Mouse (Mus musculus) MEL (cell line): ENCODE results near the gene Arpc1b. TPM values are rescaled to one million over a fixed set of nuclear protein-coding genes. Genes with fewer than 3 reads are reported as not detected.

Experiments
- DNase-seq: peaks from one replicate; pipeline ENCODE4 v3.0.0; 2011; ENCODE audit warnings: low read depth, low spot score
- H3K27ac ChIP-seq: 2 replicates; pipeline ENCODE4 v1.5.1; 2012; ENCODE audit warnings: low read depth, mild to moderate bottlenecking, control low read depth, low read length, moderate library complexity; ENCODE audit not compliant: control insufficient read depth
- H3K27me3 ChIP-seq, 2 experiments: fragments of 150-350 bp in 1 of 2; sonication (generic) in 1 of 2; 2 replicates each; pipeline ENCODE4 v1.6.1; 2012; ENCODE audit warnings: low read length in 2 of 2, mild to moderate bottlenecking in 2 of 2, improper control_type of control experiment in 1 of 2, moderate library complexity in 1 of 2; ENCODE audit not compliant: insufficient read depth in 2 of 2, control insufficient read depth in 1 of 2
- H3K36me3 ChIP-seq, 2 experiments: 2 replicates each; pipeline ENCODE4 v1.6.1; 2012 to 2014; ENCODE audit warnings: low read length in 2 of 2, improper control_type of control experiment in 1 of 2, inconsistent platforms in 1 of 2, mild to moderate bottlenecking in 1 of 2; ENCODE audit not compliant: insufficient read depth in 2 of 2, control insufficient read depth in 1 of 2
- H3K4me1 ChIP-seq, 2 experiments: fragments of 150-350 bp in 1 of 2; sonication (generic) in 1 of 2; 2 replicates each; pipeline ENCODE4 v1.6.1; 2012; ENCODE audit warnings: low read length in 2 of 2, improper control_type of control experiment in 1 of 2, mild to moderate bottlenecking in 1 of 2; ENCODE audit not compliant: insufficient read depth in 2 of 2, control insufficient read depth in 1 of 2
- H3K4me3 ChIP-seq, 2 experiments: fragments of 150-350 bp in 1 of 2; sonication (generic) in 1 of 2; 2 replicates each; pipeline ENCODE4 v1.5.1; 2012; ENCODE audit warnings: low read depth in 2 of 2, low read length in 2 of 2, mild to moderate bottlenecking in 2 of 2, moderate library complexity in 2 of 2, control low read depth in 1 of 2, improper control_type of control experiment in 1 of 2; ENCODE audit not compliant: control insufficient read depth in 1 of 2, insufficient read depth in 1 of 2
- H3K79me2 ChIP-seq: 2 replicates; pipeline ENCODE4 v1.6.1; 2012; ENCODE audit warnings: mild to moderate bottlenecking, low read length, moderate library complexity; ENCODE audit not compliant: control insufficient read depth, poor library complexity, insufficient read depth
- H3K9ac ChIP-seq: 2 replicates; pipeline ENCODE4 v1.6.1; 2012; ENCODE audit warnings: low read depth, mild to moderate bottlenecking, control low read depth, low read length, moderate library complexity; ENCODE audit not compliant: control insufficient read depth, poor library complexity, severe bottlenecking
- H3K9me3 ChIP-seq: fragments of 150-350 bp; sonication (generic); replicated peaks from 2 replicates; pipeline ENCODE4 v1.6.1; 2012; ENCODE audit warnings: mild to moderate bottlenecking, low read length, improper control_type of control experiment, moderate library complexity; ENCODE audit not compliant: insufficient read depth
- BHLHE40 ChIP-seq: IDR thresholded peaks from 2 replicates; pipeline ENCODE4 v1.6.1; 2012; ENCODE audit warnings: low read depth, mild to moderate bottlenecking, inconsistent platforms, low read length, improper control_type of control experiment, borderline replicate concordance
- CHD2 ChIP-seq: IDR thresholded peaks from 2 replicates; pipeline ENCODE4 v1.6.1; 2011; ENCODE audit warnings: low read length, improper control_type of control experiment
- CTCF ChIP-seq, 3 experiments: IDR thresholded peaks in 2 of 3; conservative IDR thresholded peaks in 1 of 3; 2 replicates each; pipeline ENCODE4 v1.5.1; 2011 to 2012; ENCODE audit warnings: low read length in 3 of 3, low read depth in 2 of 3, mild to moderate bottlenecking in 2 of 3, improper control_type of control experiment in 1 of 3, inconsistent platforms in 1 of 3, mixed read lengths in 1 of 3, moderate library complexity in 1 of 3; ENCODE audit not compliant: control insufficient read depth in 1 of 3, insufficient read depth in 1 of 3, poor library complexity in 1 of 3, severe bottlenecking in 1 of 3
- ELF1 ChIP-seq: IDR thresholded peaks from 2 replicates; pipeline ENCODE4 v1.6.1; 2014; ENCODE audit warnings: low read depth, mild to moderate bottlenecking, inconsistent platforms, low read length, improper control_type of control experiment, moderate library complexity
- EP300 ChIP-seq, 2 experiments: IDR thresholded peaks; 2 replicates each; pipeline ENCODE4 v1.6.1; 2011; ENCODE audit warnings: improper control_type of control experiment in 2 of 2, low read length in 2 of 2, low read depth in 1 of 2, mild to moderate bottlenecking in 1 of 2
- ETS1 ChIP-seq: IDR thresholded peaks from 2 replicates; pipeline ENCODE4 v1.6.1; 2012; ENCODE audit warnings: low read depth, mild to moderate bottlenecking, inconsistent platforms, low read length, improper control_type of control experiment, moderate library complexity
- HCFC1 ChIP-seq: IDR thresholded peaks from 2 replicates; pipeline ENCODE4 v1.6.1; 2012; ENCODE audit warnings: low read depth, mild to moderate bottlenecking, inconsistent platforms, low read length, improper control_type of control experiment, moderate library complexity
- JUND ChIP-seq: IDR thresholded peaks from 2 replicates; pipeline ENCODE4 v1.6.1; 2011; ENCODE audit warnings: low read depth, mild to moderate bottlenecking, improper control_type of control experiment, low read length
- KAT2A ChIP-seq: conservative IDR thresholded peaks from 2 replicates; pipeline ENCODE4 v1.6.1; 2012; ENCODE audit warnings: low read depth, low read length, improper control_type of control experiment, inconsistent platforms
- MAFK ChIP-seq: IDR thresholded peaks from 2 replicates; pipeline ENCODE4 v1.6.1; 2011; ENCODE audit warnings: low read depth, mild to moderate bottlenecking, low read length, improper control_type of control experiment, borderline replicate concordance
- MAX ChIP-seq: IDR thresholded peaks from 2 replicates; pipeline ENCODE4 v1.6.1; 2011; ENCODE audit warnings: low read length, improper control_type of control experiment
- MAZ ChIP-seq: IDR thresholded peaks from 2 replicates; pipeline ENCODE4 v1.6.1; 2012; ENCODE audit warnings: low read depth, mild to moderate bottlenecking, inconsistent platforms, low read length, improper control_type of control experiment
- MEF2A ChIP-seq: IDR thresholded peaks from 2 replicates; pipeline ENCODE4 v1.6.1; 2014; ENCODE audit warnings: low read depth, mild to moderate bottlenecking, inconsistent platforms, low read length, improper control_type of control experiment; ENCODE audit not compliant: poor library complexity, insufficient replicate concordance, severe bottlenecking; ENCODE audit errors: extremely low read depth
- MXI1 ChIP-seq: IDR thresholded peaks from 2 replicates; pipeline ENCODE4 v1.6.1; 2011; ENCODE audit warnings: mild to moderate bottlenecking, low read depth, low read length, improper control_type of control experiment
- MYB ChIP-seq: IDR thresholded peaks from 2 replicates; pipeline ENCODE4 v1.6.1; 2011; ENCODE audit warnings: mild to moderate bottlenecking, low read depth, low read length, improper control_type of control experiment
- NELFE ChIP-seq: IDR thresholded peaks from 2 replicates; pipeline ENCODE4 v1.6.1; 2011; ENCODE audit warnings: low read depth, low read length, improper control_type of control experiment
- NRF1 ChIP-seq: IDR thresholded peaks from 2 replicates; pipeline ENCODE4 v1.6.1; 2014; ENCODE audit warnings: low read depth, mild to moderate bottlenecking, inconsistent platforms, low read length, improper control_type of control experiment, moderate library complexity; ENCODE audit not compliant: poor library complexity, insufficient read depth, severe bottlenecking
- POLR2A ChIP-seq, 2 experiments: IDR thresholded peaks; 2 replicates each; pipeline ENCODE4 v1.6.1; 2011 to 2012; ENCODE audit warnings: low read length in 2 of 2, mild to moderate bottlenecking in 2 of 2, control low read depth in 1 of 2, improper control_type of control experiment in 1 of 2, low read depth in 1 of 2, moderate library complexity in 1 of 2; ENCODE audit not compliant: control insufficient read depth in 1 of 2, insufficient read depth in 1 of 2, poor library complexity in 1 of 2
- POLR2AphosphoS2 ChIP-seq: IDR thresholded peaks from 2 replicates; pipeline ENCODE4 v1.6.1; 2011; ENCODE audit warnings: low read length, improper control_type of control experiment
- POLR2AphosphoS5 ChIP-seq: IDR thresholded peaks from 2 replicates; pipeline ENCODE4 v1.6.1; 2012; ENCODE audit warnings: low read depth, borderline replicate concordance, mild to moderate bottlenecking, inconsistent platforms, low read length, moderate library complexity, mixed read lengths
- RAD21 ChIP-seq: IDR thresholded peaks from 2 replicates; pipeline ENCODE4 v1.6.1; 2011; ENCODE audit warnings: mild to moderate bottlenecking, low read depth, low read length, improper control_type of control experiment
- SIN3A ChIP-seq: IDR thresholded peaks from 2 replicates; pipeline ENCODE4 v1.6.1; 2012; ENCODE audit warnings: low read length, improper control_type of control experiment, inconsistent platforms
- SMC3 ChIP-seq: IDR thresholded peaks from 2 replicates; pipeline ENCODE4 v1.6.1; 2011; ENCODE audit warnings: low read depth, low read length, improper control_type of control experiment
- TAL1 ChIP-seq: IDR thresholded peaks from 2 replicates; pipeline ENCODE4 v1.6.1; 2012; ENCODE audit warnings: mild to moderate bottlenecking, inconsistent platforms, low read length, moderate library complexity, mixed read lengths
- TBP ChIP-seq: IDR thresholded peaks from 2 replicates; pipeline ENCODE4 v1.8.0; 2011; ENCODE audit warnings: low read depth, low read length, improper control_type of control experiment
- TCF12 ChIP-seq: IDR thresholded peaks from 2 replicates; pipeline ENCODE4 v1.6.1; 2014; ENCODE audit warnings: low read depth, mild to moderate bottlenecking, inconsistent platforms, low read length, improper control_type of control experiment, moderate library complexity
- UBTF ChIP-seq: IDR thresholded peaks from 2 replicates; pipeline ENCODE4 v1.6.1; 2012; ENCODE audit warnings: low read depth, mild to moderate bottlenecking, inconsistent platforms, low read length, improper control_type of control experiment, moderate library complexity, borderline replicate concordance; ENCODE audit not compliant: insufficient read depth
- USF1 ChIP-seq: IDR thresholded peaks from 2 replicates; pipeline ENCODE4 v1.6.1; 2014; ENCODE audit warnings: low read depth, mild to moderate bottlenecking, inconsistent platforms, low read length, improper control_type of control experiment, moderate library complexity
- USF2 ChIP-seq, 2 experiments: IDR thresholded peaks; 2 replicates each; pipeline ENCODE4 v1.6.1; 2011 to 2012; ENCODE audit warnings: improper control_type of control experiment in 2 of 2, low read length in 2 of 2, borderline replicate concordance in 1 of 2, inconsistent platforms in 1 of 2, low read depth in 1 of 2, mild to moderate bottlenecking in 1 of 2; ENCODE audit not compliant: insufficient read depth in 1 of 2
- ZC3H11A ChIP-seq: IDR thresholded peaks from 2 replicates; pipeline ENCODE4 v1.6.1; 2012; ENCODE audit warnings: low read depth, mild to moderate bottlenecking, inconsistent platforms, low read length, improper control_type of control experiment
- ZKSCAN1 ChIP-seq: IDR thresholded peaks from 2 replicates; pipeline ENCODE4 v1.6.1; 2012; ENCODE audit warnings: low read depth, mild to moderate bottlenecking, inconsistent platforms, low read length, improper control_type of control experiment, moderate library complexity
- ZMIZ1 ChIP-seq: IDR thresholded peaks from 2 replicates; pipeline ENCODE4 v1.6.1; 2012; ENCODE audit warnings: low read depth, mild to moderate bottlenecking, inconsistent platforms, low read length, improper control_type of control experiment, moderate library complexity
- polyA plus RNA-seq, 2 experiments: library from polyadenylated mRNA; stranded (reverse) in 1 of 2; unstranded in 1 of 2; fragments of >175 nt in 1 of 2; fragments of >200 nt in 1 of 2; gene quantifications; 2 replicates each; pipeline versions ENCODE4 v1.2.1 to v1.2.4; 2012; ENCODE audit warnings: low replicate concordance in 2 of 2, low read depth in 1 of 2; ENCODE audit not compliant: insufficient read length in 2 of 2, insufficient read depth in 1 of 2, missing spikeins in 1 of 2
- total RNA-seq: library from RNA; depleted of rRNA; stranded (reverse); fragments of 300-350 nt; gene quantifications from 2 replicates; pipeline ENCODE4 v1.2.3, GENCODE M21; 2012

Gene Arpc1b
- total and polyA plus RNA-seq, 3 experiments, result 143 to 708 (median 432) TPM

DNA sequence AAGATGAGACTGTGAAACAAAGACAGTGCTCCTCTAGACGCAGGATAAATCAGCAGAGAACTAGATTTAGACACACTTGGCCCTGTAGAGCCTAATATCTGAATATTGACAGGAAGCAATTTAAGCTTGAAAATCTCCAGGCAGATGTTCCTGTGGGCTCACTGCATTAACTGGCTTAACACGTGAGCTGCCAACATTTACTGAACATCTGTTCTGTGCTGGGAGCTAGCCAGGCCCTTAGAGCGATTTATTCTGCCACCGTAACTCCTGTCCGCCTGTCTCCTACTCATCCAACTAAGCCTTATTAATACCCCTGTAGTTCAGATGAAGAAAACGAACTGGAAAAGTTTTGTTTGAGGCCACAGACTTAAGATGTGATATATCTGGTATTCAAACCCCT is 24.8 kb downstream of the Arpc1b start (continued):
- TF ChIP-seq ELF1 (no peak), NRF1 (no peak), TAL1 (no peak), SIN3A (peak; percentile 43; the same call in 1 of the 2 replicates), ETS1 (no peak), CHD2 (no peak), SMC3 (no peak), MYB (no peak), MAX (peak; percentile 52; the same call in 1 of the 2 replicates), USF2 (IDR thresholded peaks at IDR 0.05; ENCODE audit: borderline replicate concordance in 1 of 2, insufficient read depth in 1 of 2, low read depth in 1 of 2, low read length in 2 of 2) (no peak), BHLHE40 (peak; percentile 55), POLR2AphosphoS5 (no peak), KAT2A (no peak), USF1 (no peak), MAZ (no peak)

DNA sequence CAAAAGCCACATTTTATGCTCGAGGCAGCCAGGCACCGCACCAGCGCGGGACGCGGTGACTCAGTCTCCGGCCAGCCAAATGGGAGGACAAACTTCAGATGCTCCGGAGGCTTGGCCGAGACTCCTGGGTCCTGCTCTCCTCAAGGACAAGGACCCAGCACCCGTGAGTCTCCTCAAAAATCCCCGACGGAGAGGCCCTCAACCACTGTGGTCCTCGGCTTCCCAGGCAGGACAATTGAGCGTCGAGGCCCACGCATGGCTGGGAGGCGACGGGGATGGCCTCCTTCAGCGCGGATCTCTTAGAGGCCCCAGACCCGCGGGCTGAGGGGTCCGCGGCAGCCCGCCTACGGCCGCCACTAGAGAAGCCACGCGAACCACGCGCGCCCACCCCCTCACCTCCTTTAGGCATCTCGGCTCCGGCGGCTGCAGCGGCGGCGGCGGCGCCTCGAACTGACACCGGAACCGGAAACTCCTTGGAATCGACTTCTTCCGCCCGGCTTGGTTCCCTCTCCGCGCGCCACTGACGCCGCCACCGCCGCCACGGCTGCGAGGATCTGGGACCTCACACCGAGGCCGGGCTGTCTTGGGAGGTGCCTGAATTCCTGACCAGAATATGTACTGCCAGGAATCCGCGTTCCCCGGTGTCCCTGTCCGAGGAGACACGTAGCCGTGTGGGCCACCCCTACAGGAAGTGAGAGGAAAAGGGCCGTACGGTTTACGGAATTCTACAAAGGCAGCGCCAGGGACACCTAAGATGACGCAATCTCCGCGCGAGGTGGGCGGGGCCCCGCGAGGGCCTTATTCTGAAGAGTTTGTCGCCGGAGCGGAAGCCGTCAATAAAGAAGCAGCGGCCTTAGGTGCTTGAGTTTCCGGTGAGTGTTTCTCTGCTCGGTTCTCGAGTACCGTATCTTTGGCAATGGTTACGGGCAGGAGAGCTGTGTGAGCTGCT is 25.8 kb downstream of the Arpc1b start, which contains the start of the genes Pdap1 and Bud31:
TSS of gene Pdap1 (minus strand) at position 668 of the 949 bp plus-strand sequence.
TSS of gene Bud31 (plus strand) at position 792 of the 949 bp plus-strand sequence.
- peak within 1 kb of the TSS; percentile 97 for H3K27ac ChIP-seq
- peaks cover 44% of the 10 kb centered on the region for H3K79me2 ChIP-seq
- H3K4me1 ChIP-seq, result peaks cover 2 to 21% of the 10 kb centered on the region in 2 experiments; a peak in 2 of 4 replicates
- DNase-seq, result peak; percentile 96
- H3K27me3 ChIP-seq, result no peaks in the 10 kb centered on the region
- H3K36me3 ChIP-seq, result peaks cover 19 to 21% of the 10 kb centered on the region in 2 experiments
- H3K9ac ChIP-seq, result peak within 1 kb of the TSS; percentile 95
- peak within 1 kb of the TSS; percentile 85 to 95 for H3K4me3 ChIP-seq
- H3K9me3 ChIP-seq, result no peaks in the 10 kb centered on the region
- peak in 1 of 2 experiments; percentile 30; a peak in 1 of 4 replicates for TF ChIP-seq EP300 (IDR thresholded peaks at IDR 0.05; ENCODE audit: low read depth in 1 of 2, low read length in 2 of 2)
- TF ChIP-seq HCFC1, result peak; percentile 93
- TF ChIP-seq POLR2AphosphoS2, result peak; percentile 91; the same call in 1 of the 2 replicates
- peak; percentile 54 to 94; a peak in 2 of 4 replicates for TF ChIP-seq POLR2A (IDR thresholded peaks at IDR 0.05; ENCODE audit: control insufficient read depth in 1 of 2, insufficient read depth in 1 of 2, low read depth in 1 of 2, low read length in 2 of 2, poor library complexity in 1 of 2)
- TF ChIP-seq UBTF, result peak; percentile 94; the same call in 1 of the 2 replicates
- TF ChIP-seq MEF2A, result no peak
- peak in 1 of 3 experiments; percentile 31; a peak in 2 of 6 replicates for TF ChIP-seq CTCF (IDR thresholded peaks at IDR 0.05 in 2 of 3, conservative IDR thresholded peaks at IDR 0.05 in 1 of 3; ENCODE audit: control insufficient read depth in 1 of 3, insufficient read depth in 1 of 3, low read depth in 2 of 3, low read length in 3 of 3, poor library complexity in 1 of 3, severe bottlenecking in 1 of 3)
- peak; percentile 96 for TF ChIP-seq ZMIZ1
- TF ChIP-seq KAT2A, result peak; percentile 73
- peak; percentile 80; the same call in 1 of the 2 replicates for TF ChIP-seq JUND
- TF ChIP-seq SMC3, result no peak
- TF ChIP-seq RAD21, result no peak
- TF ChIP-seq TBP, result peak; percentile 97
- no peak for TF ChIP-seq MAFK
- TF ChIP-seq USF2 (IDR thresholded peaks at IDR 0.05; ENCODE audit: borderline replicate concordance in 1 of 2, insufficient read depth in 1 of 2, low read depth in 1 of 2, low read length in 2 of 2), result no peak
- TF ChIP-seq NELFE, result peak; percentile 90
- TF ChIP-seq ZC3H11A, result no peak
- TF ChIP-seq TAL1, result no peak
- peak; percentile 76 for TF ChIP-seq MXI1
- TF ChIP-seq CHD2, result no peak
- 0 out of 2 replicates have a peak, but pooled peaks have one; percentile 25 for TF ChIP-seq USF1
- TF ChIP-seq ZKSCAN1, result no peak
- no peak for TF ChIP-seq BHLHE40
- TF ChIP-seq TCF12, result peak; percentile 84
